Mouse (Mus musculus) CH12.LX (cell line): ENCODE data around the gene Dnajb5. TPM values are rescaled to one million over a fixed set of nuclear protein-coding genes. Genes with fewer than 3 reads are reported as not detected.

ENCODE experiments used
- DNase-seq: peaks from one replicate; pipeline ENCODE4 v3.0.0-alpha.2; 2013; ENCODE audit errors: extremely low read depth
- H3K27ac ChIP-seq: 2 replicates; pipeline ENCODE4 v1.5.1; 2012; ENCODE audit warnings: low read depth, mild to moderate bottlenecking, control low read depth, moderate library complexity; ENCODE audit not compliant: insufficient read depth
- H3K27me3 ChIP-seq: replicated peaks from 2 replicates; pipeline ENCODE3; 2012; ENCODE audit warnings: inconsistent platforms
- H3K36me3 ChIP-seq, 2 experiments: replicated peaks in 1 of 2; 2 replicates each; pipeline versions ENCODE3 to v1.6.1; 2012; ENCODE audit warnings: inconsistent platforms in 1 of 2, low read length in 1 of 2, mild to moderate bottlenecking in 1 of 2, mixed read lengths in 1 of 2, moderate library complexity in 1 of 2; ENCODE audit not compliant: control insufficient read depth in 1 of 2, insufficient read depth in 1 of 2
- H3K4me1 ChIP-seq, 2 experiments: 2 replicates each; pipeline ENCODE4 v1.6.1; 2012; ENCODE audit warnings: inconsistent platforms in 1 of 2, moderate library complexity in 1 of 2; ENCODE audit not compliant: insufficient read depth in 2 of 2, control insufficient read depth in 1 of 2
- H3K4me2 ChIP-seq: 2 replicates; pipeline ENCODE4 v1.6.1; 2012; ENCODE audit warnings: low read depth, mild to moderate bottlenecking, control low read depth; ENCODE audit not compliant: poor library complexity, insufficient read depth, severe bottlenecking
- H3K4me3 ChIP-seq, 3 experiments: fragments of 150-350 bp in 1 of 3; sonication (generic) in 1 of 3; replicated peaks in 1 of 3; 2 replicates each; pipeline versions ENCODE3 to v1.5.1; 2011 to 2012; ENCODE audit warnings: low read depth in 2 of 3, low read length in 2 of 3, mild to moderate bottlenecking in 2 of 3, moderate library complexity in 2 of 3, control low read depth in 1 of 3, improper control_type of control experiment in 1 of 3, inconsistent platforms in 1 of 3, mixed read lengths in 1 of 3; ENCODE audit not compliant: poor library complexity in 1 of 3
- H3K79me2 ChIP-seq: replicated peaks from 2 replicates; pipeline ENCODE4 v1.6.1; 2012; ENCODE audit warnings: mild to moderate bottlenecking, moderate library complexity; ENCODE audit not compliant: control insufficient read depth, poor library complexity, insufficient read depth, severe bottlenecking; ENCODE audit errors: extremely low read depth
- H3K9ac ChIP-seq: 2 replicates; pipeline ENCODE4 v1.6.1; 2012; ENCODE audit warnings: low read depth, mild to moderate bottlenecking, control low read depth, moderate library complexity; ENCODE audit not compliant: insufficient read depth
- H3K9me3 ChIP-seq: replicated peaks from 2 replicates; pipeline ENCODE3; 2012; ENCODE audit warnings: low read length, inconsistent platforms, mixed read lengths
- CHD1 ChIP-seq: IDR thresholded peaks from 2 replicates; pipeline ENCODE4 v1.6.1; 2012; ENCODE audit warnings: low read depth, low read length, improper control_type of control experiment, inconsistent platforms
- ELF1 ChIP-seq: IDR thresholded peaks from 2 replicates; pipeline ENCODE4 v1.6.1; 2014; ENCODE audit warnings: low read depth, mild to moderate bottlenecking, inconsistent platforms, low read length, improper control_type of control experiment
- EP300 ChIP-seq: IDR thresholded peaks from 2 replicates; pipeline ENCODE4 v1.6.1; 2011; ENCODE audit warnings: low read length, improper control_type of control experiment
- ETS1 ChIP-seq: conservative IDR thresholded peaks from 2 replicates; pipeline ENCODE4 v1.6.1; 2012; ENCODE audit warnings: low read depth, mild to moderate bottlenecking, inconsistent platforms, low read length, improper control_type of control experiment, moderate library complexity
- HCFC1 ChIP-seq: IDR thresholded peaks from 2 replicates; pipeline ENCODE4 v1.6.1; 2012; ENCODE audit warnings: low read depth, mild to moderate bottlenecking, inconsistent platforms, low read length, improper control_type of control experiment
- MAFK ChIP-seq: IDR thresholded peaks from 2 replicates; pipeline ENCODE4 v1.6.1; 2011; ENCODE audit warnings: low read length, improper control_type of control experiment; ENCODE audit not compliant: insufficient replicate concordance
- MAX ChIP-seq: IDR thresholded peaks from 2 replicates; pipeline ENCODE4 v1.6.1; 2011; ENCODE audit warnings: low read length, improper control_type of control experiment
- MAZ ChIP-seq: IDR thresholded peaks from 2 replicates; pipeline ENCODE4 v1.6.1; 2012; ENCODE audit warnings: low read depth, mild to moderate bottlenecking, inconsistent platforms, low read length, improper control_type of control experiment, moderate library complexity
- MEF2A ChIP-seq: IDR thresholded peaks from 2 replicates; pipeline ENCODE4 v1.6.1; 2014; ENCODE audit warnings: low read depth, mild to moderate bottlenecking, inconsistent platforms, low read length, improper control_type of control experiment, borderline replicate concordance
- MXI1 ChIP-seq: IDR thresholded peaks from 2 replicates; pipeline ENCODE4 v1.6.1; 2011; ENCODE audit warnings: mild to moderate bottlenecking, low read depth, low read length, improper control_type of control experiment
- NELFE ChIP-seq: IDR thresholded peaks from 2 replicates; pipeline ENCODE4 v1.6.1; 2011; ENCODE audit warnings: low read depth, low read length, improper control_type of control experiment
- POLR2A ChIP-seq: IDR thresholded peaks from 2 replicates; pipeline ENCODE4 v1.6.1; 2011; ENCODE audit warnings: low read depth, mild to moderate bottlenecking, improper control_type of control experiment, low read length
- RAD21 ChIP-seq: IDR thresholded peaks from 2 replicates; pipeline ENCODE4 v1.6.1; 2011; ENCODE audit warnings: low read depth, mild to moderate bottlenecking, low read length, improper control_type of control experiment, moderate library complexity
- SIN3A ChIP-seq: IDR thresholded peaks from 2 replicates; pipeline ENCODE4 v1.6.1; 2012; ENCODE audit warnings: low read length, improper control_type of control experiment, inconsistent platforms
- TCF12 ChIP-seq: IDR thresholded peaks from 2 replicates; pipeline ENCODE4 v1.6.1; 2014; ENCODE audit warnings: low read depth, mild to moderate bottlenecking, inconsistent platforms, low read length, improper control_type of control experiment
- UBTF ChIP-seq: IDR thresholded peaks from 2 replicates; pipeline ENCODE4 v1.6.1; 2012; ENCODE audit warnings: low read depth, mild to moderate bottlenecking, inconsistent platforms, low read length, improper control_type of control experiment, moderate library complexity
- ZC3H11A ChIP-seq: IDR thresholded peaks from 2 replicates; pipeline ENCODE4 v1.6.1; 2012; ENCODE audit warnings: low read depth, mild to moderate bottlenecking, inconsistent platforms, low read length, improper control_type of control experiment
- ZKSCAN1 ChIP-seq: IDR thresholded peaks from 2 replicates; pipeline ENCODE4 v1.6.1; 2012; ENCODE audit warnings: low read depth, inconsistent platforms, low read length, improper control_type of control experiment, borderline replicate concordance
- ZMIZ1 ChIP-seq: IDR thresholded peaks from 2 replicates; pipeline ENCODE4 v1.6.1; 2012; ENCODE audit warnings: low read depth, mild to moderate bottlenecking, inconsistent platforms, low read length, improper control_type of control experiment
- ZNF384 ChIP-seq: IDR thresholded peaks from 2 replicates; pipeline ENCODE4 v1.6.1; 2012; ENCODE audit warnings: low read depth, low read length, improper control_type of control experiment, inconsistent platforms
- dilution Hi-C: fragments of 300-500 bp; cut with MboI; formaldehyde crosslinking; loops from 2 replicates; pipeline ENCODE4 v1.14.3; 2020; ENCODE audit warnings: low sequenced_read_pairs; ENCODE audit not compliant: extremely low pct_unique_long_range_greater_than_20kb, extremely low pct_ligation_motif_present
- in situ Hi-C: fragments of 300-500 bp; cut with MboI; formaldehyde crosslinking; loops from 3 replicates; pipeline ENCODE4 v1.14.3; 2019; ENCODE audit warnings: low sequenced_read_pairs, low pct_ligation_motif_present, low pct_unique_long_range_greater_than_20kb, mixed read lengths
- polyA plus RNA-seq: library from polyadenylated mRNA; unstranded; fragments of >175 nt; gene quantifications from 2 replicates; pipeline ENCODE4 v1.2.1, GENCODE M21; 2012; ENCODE audit warnings: low read depth; ENCODE audit not compliant: insufficient read length
- total RNA-seq, 2 experiments: library from RNA; depleted of rRNA; stranded (reverse); fragments of 300-350 nt in 1 of 2; fragments of >200 nt in 1 of 2; gene quantifications; 2 replicates each; pipeline ENCODE4 v1.2.3; 2012 to 2014

The Dnajb5 gene
- total and polyA plus RNA-seq, 3 experiments = 1.9 to 3.9 (median 2.7) TPM

DNA sequence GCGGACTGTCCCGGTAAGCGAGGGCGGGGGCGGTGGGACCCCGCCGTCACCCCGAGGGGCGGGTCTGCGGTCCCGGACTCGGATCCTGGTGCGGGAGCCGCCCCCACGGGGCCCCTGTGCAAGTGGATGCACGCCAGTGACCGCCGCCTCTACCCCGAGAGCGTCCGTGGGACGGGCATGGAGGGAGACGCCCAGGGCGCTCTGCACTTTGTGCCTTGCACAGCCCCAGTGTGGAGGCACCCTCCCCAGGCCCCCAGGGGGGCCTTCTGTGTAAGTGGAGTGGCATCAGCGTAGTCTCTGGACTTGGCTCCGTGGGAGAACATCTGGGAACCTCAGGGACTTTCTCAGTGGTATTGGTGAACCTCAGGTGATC is 32.2 kb upstream of the Dnajb5 start:
- H3K4me1 ChIP-seq = no peaks in the 10 kb centered on the region
- dilution Hi-C loops (no loop called here), in situ Hi-C loops (no loop called here)
- H3K27me3 ChIP-seq = peaks cover 81% of the 10 kb centered on the region
- H3K79me2 ChIP-seq = no peaks in the 10 kb centered on the region
- no peak overlapping the region for H3K9ac ChIP-seq
- no peak overlapping the region for H3K27ac ChIP-seq
- no peak overlapping the region for H3K4me3 ChIP-seq
- DNase-seq = no peak
- H3K4me2 ChIP-seq = no peak overlapping the region
- H3K36me3 ChIP-seq = no peaks in the 10 kb centered on the region
- TF ChIP-seq MXI1 = no peak
- no peak for TF ChIP-seq MAFK
- no peak for TF ChIP-seq RAD21
- no peak for TF ChIP-seq ZMIZ1
- TF ChIP-seq MEF2A = no peak
- TF ChIP-seq ZNF384 = no peak
- TF ChIP-seq TCF12 = no peak
- TF ChIP-seq EP300 = no peak
- no peak for TF ChIP-seq SIN3A
- TF ChIP-seq HCFC1 = no peak
- TF ChIP-seq MAZ = no peak
- no peak for TF ChIP-seq CHD1
- no peak for TF ChIP-seq ELF1
- TF ChIP-seq NELFE = no peak
- TF ChIP-seq ETS1 = no peak
- TF ChIP-seq POLR2A = no peak
- TF ChIP-seq, all 38 proteins: peak for 0
- H3K9me3 ChIP-seq = peaks cover 2% of the 10 kb centered on the region

DNA sequence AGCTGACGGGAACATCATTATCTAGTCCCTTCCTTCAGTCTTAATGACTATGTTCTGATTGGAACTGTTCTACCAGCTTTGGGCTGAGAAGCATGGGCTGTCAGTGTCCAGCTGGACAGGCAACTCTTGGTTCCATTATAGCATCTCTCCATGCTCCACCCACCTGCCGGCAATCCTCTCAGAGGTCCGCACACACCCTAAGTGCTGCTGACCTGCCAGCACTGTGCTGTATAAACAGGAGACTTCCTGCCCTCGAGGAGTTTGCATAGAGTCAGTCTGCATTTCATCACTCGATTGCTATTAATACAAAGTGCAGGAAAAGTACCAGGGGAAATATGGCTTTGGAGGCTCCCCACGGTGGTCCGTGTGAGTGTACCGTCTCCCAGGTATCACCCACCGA is 28.9 kb upstream of the Dnajb5 start:
- H3K9ac ChIP-seq = no peak overlapping the region
- TF ChIP-seq ZMIZ1 = no peak
- no peak for TF ChIP-seq ZKSCAN1
- no peak for TF ChIP-seq RAD21
- TF ChIP-seq ZC3H11A = no peak
- no peak for TF ChIP-seq UBTF
- no peak for TF ChIP-seq MAX
- dilution Hi-C loops = no loop called here
- H3K9me3 ChIP-seq = peaks cover 2% of the 10 kb centered on the region
- no peak overlapping the region for H3K4me3 ChIP-seq
- H3K4me2 ChIP-seq = no peak overlapping the region
- in situ Hi-C loops = no loop called here
- no peaks in the 10 kb centered on the region for H3K4me1 ChIP-seq
- H3K36me3 ChIP-seq = no peaks in the 10 kb centered on the region
- no peak overlapping the region for H3K27ac ChIP-seq
- H3K79me2 ChIP-seq = no peaks in the 10 kb centered on the region
- peaks cover 87% of the 10 kb centered on the region for H3K27me3 ChIP-seq
- no peak for DNase-seq
